Mouse (Mus musculus) liver, embryonic 15.5 days (tissue): Measurements from ENCODE around the gene Cdh3. TPM values are rescaled to one million over a fixed set of nuclear protein-coding genes. Genes with fewer than 3 reads are reported as not detected.

Experiments used
- ATAC-seq: fragments of 200-750 bp; cut with Nextera tagmentation; 2 replicates; pipeline ENCODE4 v1.8.0; 2017; ENCODE audit warnings: moderate number of reproducible peaks, mild to moderate bottlenecking, moderate library complexity; ENCODE audit not compliant: insufficient read depth
- H3K27ac ChIP-seq: fragments of 300-500 bp; sonication (generic); replicated peaks from 2 replicates; pipeline ENCODE4 v1.5.1; 2015; ENCODE audit warnings: mild to moderate bottlenecking, inconsistent platforms
- H3K27me3 ChIP-seq: fragments of 300-500 bp; sonication (generic); 2 replicates; pipeline ENCODE4 v1.6.1; 2015; ENCODE audit warnings: mild to moderate bottlenecking, inconsistent platforms
- H3K36me3 ChIP-seq: fragments of 300-500 bp; sonication (generic); replicated peaks from 2 replicates; pipeline ENCODE4 v1.6.1; 2015; ENCODE audit warnings: moderate library complexity, mild to moderate bottlenecking, inconsistent platforms
- H3K4me1 ChIP-seq: fragments of 300-500 bp; sonication (generic); replicated peaks from 2 replicates; pipeline ENCODE4 v1.6.1; 2015; ENCODE audit warnings: inconsistent platforms
- H3K4me2 ChIP-seq: fragments of 300-500 bp; sonication (generic); 2 replicates; pipeline ENCODE4 v1.6.1; 2015; ENCODE audit warnings: moderate library complexity, mild to moderate bottlenecking, inconsistent platforms
- H3K4me3 ChIP-seq: fragments of 300-500 bp; sonication (generic); replicated peaks from 2 replicates; pipeline ENCODE4 v1.5.1; 2015; ENCODE audit warnings: mild to moderate bottlenecking, inconsistent platforms
- H3K9ac ChIP-seq: fragments of 300-500 bp; sonication (generic); 2 replicates; pipeline ENCODE4 v1.6.1; 2015; ENCODE audit warnings: moderate library complexity, mild to moderate bottlenecking, inconsistent platforms
- H3K9me3 ChIP-seq: fragments of 300-500 bp; sonication (generic); replicated peaks from 2 replicates; pipeline ENCODE4 v1.6.1; 2016; ENCODE audit warnings: inconsistent platforms
- WGBS: fragments of 180-500 bp; shearing (Covaris S2); methylation state at CpG from one replicate; pipeline ENCODE4 v1.1.7; 2015; ENCODE audit warnings: mixed read lengths; ENCODE audit not compliant: insufficient replicate concordance; 5-methylcytosine and 5-hydroxymethylcytosine counted together
- polyA plus RNA-seq: library from polyadenylated mRNA; unstranded; fragments of >200 nt; fragmentation: Nextera tagmentation; extraction: Ambion mirVana; gene quantifications from 2 replicates; pipeline ENCODE4 v1.2.1, GENCODE M21; 2015

Gene Cdh3
- polyA plus RNA-seq, 1 experiment from 2014 or later = 1.3 TPM

DNA sequence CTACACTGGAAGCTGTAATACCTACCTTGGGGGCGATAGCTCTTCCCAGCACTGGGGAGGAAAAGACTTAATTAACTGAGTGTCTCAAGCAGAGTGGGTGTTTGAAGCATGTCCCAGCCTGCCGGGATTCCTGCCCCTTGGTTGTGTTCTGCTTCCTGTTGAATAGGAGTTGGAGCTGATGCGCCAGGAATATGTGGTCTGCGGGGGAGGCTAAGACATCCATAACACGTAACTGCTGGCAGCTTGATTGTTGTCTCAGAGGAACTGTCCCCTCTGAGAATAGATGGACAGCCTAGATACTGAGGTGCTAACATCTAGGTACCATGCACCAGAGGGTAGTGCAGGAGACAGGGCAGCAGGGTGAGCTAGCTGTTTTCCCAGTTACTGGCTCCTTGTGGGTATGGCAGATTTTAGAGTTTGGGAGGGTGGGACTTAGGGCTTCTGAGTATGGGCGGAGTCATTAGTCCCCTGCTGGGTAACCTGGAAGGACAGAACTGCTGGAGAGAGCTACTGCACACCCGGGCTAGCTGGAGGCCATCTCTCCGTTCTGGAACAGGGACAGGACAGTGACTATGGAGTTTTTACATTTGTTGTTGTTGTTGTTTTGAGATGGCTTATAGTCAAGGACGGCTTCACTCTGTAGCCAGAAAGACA is 18.0 kb downstream of the Cdh3 start:
- ATAC-seq = no peak
- WGBS = 66% methylated on average over 9 of the region's 9 CpGs
- no peak overlapping the region for H3K4me3 ChIP-seq

DNA sequence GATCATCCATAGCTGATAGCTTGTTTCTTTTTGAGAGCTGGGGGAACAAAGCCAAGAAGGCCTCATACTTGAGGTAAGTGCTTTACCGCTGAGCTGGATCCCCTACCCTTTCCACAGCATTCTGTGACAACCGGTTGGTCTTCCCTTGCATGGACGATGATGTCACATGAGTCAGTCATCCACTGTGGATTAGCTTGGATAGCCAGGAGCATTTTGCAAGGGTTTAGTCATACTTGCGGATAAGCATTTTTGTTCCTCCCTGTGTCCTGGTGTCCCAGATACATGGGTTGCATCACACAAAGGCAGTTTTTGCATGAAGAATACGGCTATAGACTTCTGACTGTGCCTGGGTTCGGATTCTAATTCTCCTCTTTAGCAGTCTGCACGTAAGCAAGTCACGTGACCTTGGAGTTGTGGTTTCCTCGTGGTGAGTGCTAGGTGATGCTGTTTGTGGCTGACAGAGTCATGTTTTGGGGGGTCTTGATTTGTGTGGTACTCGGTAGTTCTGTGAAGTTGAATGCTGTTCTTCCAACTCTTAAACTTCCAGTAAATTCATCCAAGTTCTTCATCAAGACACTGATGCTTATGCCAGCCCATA is 19.3 kb downstream of the Cdh3 start:
- Histone ChIP-seq H3K9ac (no peak overlapping the region), H3K27ac (no peak overlapping the region), H3K36me3 (no peaks in the 10 kb centered on the region), H3K4me1 (no peaks in the 10 kb centered on the region), H3K27me3 (no peaks in the 10 kb centered on the region), H3K4me3 (no peak overlapping the region), H3K9me3 (no peaks in the 10 kb centered on the region), H3K4me2 (no peak overlapping the region)
- WGBS = 70% methylated on average over 10 of the region's 10 CpGs
- no peak for ATAC-seq

More for the DNA sequence above, 18.0 kb downstream of the Cdh3 start:
- H3K27ac ChIP-seq = no peak overlapping the region
- no peaks in the 10 kb centered on the region for H3K9me3 ChIP-seq
- H3K27me3 ChIP-seq = no peaks in the 10 kb centered on the region
- no peak overlapping the region for H3K4me2 ChIP-seq
- H3K4me1 ChIP-seq = no peaks in the 10 kb centered on the region
- no peak overlapping the region for H3K9ac ChIP-seq
- H3K36me3 ChIP-seq = no peaks in the 10 kb centered on the region

DNA sequence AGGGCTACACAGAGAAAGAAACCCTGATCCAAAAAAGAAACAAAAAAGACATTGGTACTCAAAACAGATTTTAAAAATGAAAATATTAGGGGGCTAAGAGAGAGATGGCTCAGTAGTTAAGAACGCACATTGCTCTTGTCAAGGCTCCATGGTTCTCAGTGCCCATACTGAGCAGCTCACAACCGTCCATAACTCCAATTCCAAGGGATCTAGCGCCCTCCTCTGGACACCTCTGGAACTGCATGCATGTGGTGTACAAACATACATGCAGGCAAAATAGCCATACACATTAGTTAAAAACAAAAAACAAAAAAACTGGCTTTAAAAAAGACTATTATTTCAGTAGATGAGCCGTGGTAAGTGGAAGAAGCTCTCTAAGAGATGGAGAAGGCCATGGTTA is 19.9 kb downstream of the Cdh3 start:
- H3K4me2 ChIP-seq = no peak overlapping the region
- H3K4me1 ChIP-seq = no peaks in the 10 kb centered on the region
- H3K9me3 ChIP-seq = no peaks in the 10 kb centered on the region
- no peak overlapping the region for H3K4me3 ChIP-seq
- H3K36me3 ChIP-seq = no peaks in the 10 kb centered on the region
- no peak for ATAC-seq
- 51% methylated on average over 4 of the region's 4 CpGs for WGBS
- no peaks in the 10 kb centered on the region for H3K27me3 ChIP-seq
- no peak overlapping the region for H3K27ac ChIP-seq
- no peak overlapping the region for H3K9ac ChIP-seq

DNA sequence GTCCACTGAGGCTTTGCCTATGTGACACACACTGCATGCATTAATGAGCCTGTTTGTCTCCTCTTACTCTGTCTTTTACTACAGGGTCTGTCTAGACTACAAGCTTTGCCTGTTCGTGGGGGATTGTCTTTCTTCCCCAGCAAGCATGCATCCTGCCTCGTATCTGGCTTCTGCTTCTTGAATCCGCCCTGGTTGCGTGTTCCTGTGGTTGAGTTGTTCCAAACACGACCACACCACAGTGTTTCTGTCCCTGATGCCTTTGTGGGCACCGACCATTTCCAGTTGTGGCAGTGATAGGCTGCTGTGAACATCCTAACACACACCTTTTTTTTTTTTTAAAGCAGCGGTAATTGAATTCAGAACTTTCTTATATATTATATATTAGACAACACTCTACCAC is 23.0 kb downstream of the Cdh3 start:
- ATAC-seq = no peak
- 44% methylated on average over 7 of the region's 7 CpGs for WGBS

DNA sequence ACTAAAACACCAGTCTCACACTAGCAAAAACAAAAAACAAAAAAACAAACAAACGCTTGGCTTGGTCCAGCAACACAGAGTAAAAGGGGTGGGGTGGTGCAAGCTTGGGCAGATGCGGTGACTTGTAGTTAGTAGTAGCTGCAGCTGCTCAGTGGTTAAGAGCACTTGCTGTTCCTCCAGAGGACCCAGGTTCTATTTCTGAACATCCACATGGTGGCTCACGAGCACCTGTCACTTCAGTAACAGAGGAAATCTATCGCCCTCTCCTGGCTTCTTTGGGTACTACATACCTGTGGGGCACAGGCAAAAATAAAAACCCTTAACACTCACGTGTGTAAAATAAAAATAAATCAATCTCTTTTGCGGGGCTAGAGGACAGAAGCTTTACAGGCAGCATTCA is 23.8 kb downstream of the Cdh3 start:
- Histone ChIP-seq H3K36me3 (no peaks in the 10 kb centered on the region), H3K27ac (no peak overlapping the region), H3K4me2 (no peak overlapping the region), H3K9me3 (no peaks in the 10 kb centered on the region), H3K9ac (no peak overlapping the region), H3K4me1 (no peaks in the 10 kb centered on the region), H3K27me3 (no peaks in the 10 kb centered on the region), H3K4me3 (no peak overlapping the region)
- ATAC-seq = no peak
- WGBS = 32% methylated on average over 6 of the region's 6 CpGs

More for the DNA sequence above, 23.0 kb downstream of the Cdh3 start:
- H3K4me1 ChIP-seq = no peaks in the 10 kb centered on the region
- no peak overlapping the region for H3K9ac ChIP-seq
- no peak overlapping the region for H3K4me2 ChIP-seq
- no peak overlapping the region for H3K4me3 ChIP-seq
- no peaks in the 10 kb centered on the region for H3K9me3 ChIP-seq
- H3K27me3 ChIP-seq = no peaks in the 10 kb centered on the region
- no peak overlapping the region for H3K27ac ChIP-seq
- H3K36me3 ChIP-seq = no peaks in the 10 kb centered on the region

DNA sequence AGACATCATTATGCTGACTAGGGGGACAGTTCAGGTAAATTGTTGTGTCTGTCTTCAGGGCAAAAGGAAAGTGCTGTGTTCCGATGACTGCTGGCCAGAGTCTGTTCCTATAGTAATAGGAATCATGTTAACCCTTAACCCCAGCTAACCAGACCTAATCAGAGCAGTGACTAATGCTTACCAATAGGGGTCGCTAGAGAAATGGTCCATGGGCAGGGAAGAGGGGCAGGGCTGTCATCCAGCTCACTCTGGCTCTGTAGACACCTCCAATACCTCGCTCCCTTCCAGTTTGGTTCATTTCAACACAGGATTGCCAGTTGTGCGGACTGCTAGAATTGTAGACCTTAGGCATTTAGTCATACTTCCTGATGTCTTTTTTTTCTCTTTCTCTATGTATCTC is 24.8 kb downstream of the Cdh3 start:
- Histone ChIP-seq H3K9me3 (no peaks in the 10 kb centered on the region), H3K36me3 (no peaks in the 10 kb centered on the region), H3K4me1 (no peaks in the 10 kb centered on the region), H3K27me3 (no peaks in the 10 kb centered on the region), H3K4me2 (no peak overlapping the region), H3K27ac (no peak overlapping the region), H3K4me3 (no peak overlapping the region), H3K9ac (no peak overlapping the region)
- WGBS = 54% methylated on average over 4 of the region's 4 CpGs
- no peak for ATAC-seq

DNA sequence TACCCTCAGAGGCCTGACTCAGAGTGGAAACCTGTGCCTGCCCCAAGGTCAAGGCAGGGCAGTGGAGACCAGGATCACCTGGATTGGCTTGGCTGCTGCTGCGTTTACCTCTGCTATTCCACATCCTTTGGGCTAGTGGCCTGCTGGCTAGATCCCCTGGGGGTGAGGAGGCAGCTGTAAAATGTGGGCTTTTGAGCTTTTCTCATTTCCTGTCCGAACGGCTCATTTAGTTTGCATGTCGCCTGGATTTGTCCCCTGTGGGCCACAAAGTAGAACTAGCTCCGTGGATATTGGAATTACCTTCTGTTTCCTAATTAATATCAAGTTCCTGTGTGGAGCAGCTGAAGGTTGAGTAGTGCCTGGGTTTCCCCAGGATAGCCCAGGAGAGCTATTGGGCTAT is 28.5 kb downstream of the Cdh3 start:
- no peaks in the 10 kb centered on the region for H3K9me3 ChIP-seq
- H3K9ac ChIP-seq = no peak overlapping the region
- no peaks in the 10 kb centered on the region for H3K36me3 ChIP-seq
- no peak overlapping the region for H3K4me3 ChIP-seq
- H3K27me3 ChIP-seq = no peaks in the 10 kb centered on the region
- H3K4me2 ChIP-seq = no peak overlapping the region
- no peak overlapping the region for H3K27ac ChIP-seq
- ATAC-seq = no peak
- 59% methylated on average over 5 of the region's 5 CpGs for WGBS
- H3K4me1 ChIP-seq = no peaks in the 10 kb centered on the region

DNA sequence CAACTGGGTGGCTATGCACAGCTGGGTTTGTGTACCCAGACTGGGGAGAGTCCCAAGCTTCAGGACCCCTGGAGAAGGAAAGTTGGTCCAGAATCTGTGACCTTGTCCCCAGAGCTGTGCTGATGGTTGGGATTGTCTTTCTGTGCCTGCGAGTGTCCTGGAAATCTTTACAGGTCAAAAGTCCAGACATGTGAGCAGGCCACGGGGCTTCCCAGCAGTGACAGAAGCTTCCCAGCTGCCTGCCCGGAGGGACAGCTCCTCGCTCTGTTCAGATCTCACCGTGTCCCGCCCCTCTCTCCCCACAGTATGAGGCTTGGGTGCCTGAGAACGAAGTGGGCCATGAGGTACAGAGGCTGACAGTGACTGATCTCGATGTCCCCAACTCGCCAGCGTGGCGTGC is 30.3 kb downstream of the Cdh3 start:
- Histone ChIP-seq H3K36me3 (no peaks in the 10 kb centered on the region), H3K9ac (no peak overlapping the region), H3K27me3 (no peaks in the 10 kb centered on the region), H3K9me3 (no peaks in the 10 kb centered on the region), H3K27ac (no peak overlapping the region), H3K4me3 (no peak overlapping the region), H3K4me1 (no peaks in the 10 kb centered on the region), H3K4me2 (no peak overlapping the region)
- ATAC-seq = no peak
- 67% methylated on average over 11 of the region's 11 CpGs for WGBS

DNA sequence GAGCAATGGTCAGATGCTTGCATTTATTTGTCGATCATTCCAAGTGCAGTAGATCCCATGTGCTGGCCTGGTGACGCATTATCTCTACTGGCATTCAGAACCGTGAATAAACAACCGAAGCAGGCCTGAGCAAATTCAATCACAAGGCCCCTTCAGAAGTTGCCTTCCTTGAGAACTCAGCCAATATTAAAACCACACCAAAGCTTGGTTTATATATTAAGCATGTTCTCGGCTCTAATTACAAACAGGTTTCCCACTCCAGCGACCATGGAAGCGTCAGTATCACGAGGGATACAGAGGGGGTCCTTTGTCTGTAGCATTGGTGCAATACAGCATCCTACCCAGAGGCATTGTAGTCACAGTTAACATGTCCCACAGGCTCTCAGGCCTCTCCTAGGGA is 32.4 kb downstream of the Cdh3 start:
- no peak for ATAC-seq
- H3K4me3 ChIP-seq = no peak overlapping the region
- WGBS = 65% methylated on average over 8 of the region's 8 CpGs

DNA sequence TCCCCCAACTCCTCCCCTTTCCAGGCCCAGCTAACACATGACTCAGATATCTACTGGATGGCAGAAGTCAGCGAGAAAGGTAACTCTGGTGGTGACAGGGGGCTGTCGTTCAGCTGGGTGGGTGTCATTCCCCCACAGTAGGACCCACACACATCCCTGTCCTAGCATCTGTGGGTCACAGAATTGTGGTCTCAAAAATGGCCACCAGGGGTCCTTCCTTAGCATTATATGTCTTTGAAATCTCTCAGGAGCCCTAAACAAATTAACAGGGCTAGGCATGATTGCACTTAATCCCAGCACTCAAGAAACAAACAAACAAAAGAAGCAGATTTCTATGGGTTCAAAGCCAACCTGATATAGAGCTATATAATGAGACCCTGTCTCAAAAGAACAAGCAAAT is 34.5 kb downstream of the Cdh3 start:
- Histone ChIP-seq H3K9me3 (no peaks in the 10 kb centered on the region), H3K27ac (no peak overlapping the region), H3K4me3 (no peak overlapping the region), H3K9ac (no peak overlapping the region), H3K4me2 (no peak overlapping the region), H3K36me3 (no peaks in the 10 kb centered on the region), H3K4me1 (no peaks in the 10 kb centered on the region), H3K27me3 (no peaks in the 10 kb centered on the region)
- ATAC-seq = no peak
- 40% methylated on average over 2 of the region's 2 CpGs for WGBS

More for the DNA sequence above, 32.4 kb downstream of the Cdh3 start:
- no peaks in the 10 kb centered on the region for H3K27me3 ChIP-seq
- H3K36me3 ChIP-seq = no peaks in the 10 kb centered on the region
- no peak overlapping the region for H3K9ac ChIP-seq
- H3K4me2 ChIP-seq = no peak overlapping the region
- H3K4me1 ChIP-seq = no peaks in the 10 kb centered on the region
- H3K9me3 ChIP-seq = no peaks in the 10 kb centered on the region
- no peak overlapping the region for H3K27ac ChIP-seq

DNA sequence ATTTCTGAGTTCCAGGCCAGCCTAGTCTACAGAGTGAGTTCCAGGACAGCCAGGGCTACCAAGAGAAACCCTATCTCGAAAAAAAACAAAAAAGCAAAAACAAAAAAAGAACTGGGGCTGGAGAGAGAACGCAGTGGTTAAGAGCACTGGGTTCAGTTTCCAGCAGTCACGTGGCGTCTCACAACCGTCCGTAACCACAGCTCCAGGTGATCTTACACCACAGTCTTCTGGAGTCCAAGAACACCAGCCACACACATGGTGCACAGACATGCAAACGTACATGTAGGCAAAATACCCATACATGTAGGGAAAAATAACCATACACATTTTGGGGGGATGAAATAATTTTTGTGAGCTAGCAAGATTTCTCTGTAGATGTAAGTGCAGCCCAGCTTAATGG is 36.1 kb downstream of the Cdh3 start:
- Histone ChIP-seq H3K4me2 (no peak overlapping the region), H3K4me1 (no peaks in the 10 kb centered on the region), H3K36me3 (no peaks in the 10 kb centered on the region), H3K27me3 (no peaks in the 10 kb centered on the region), H3K4me3 (no peak overlapping the region), H3K27ac (no peak overlapping the region), H3K9ac (no peak overlapping the region), H3K9me3 (no peaks in the 10 kb centered on the region)
- WGBS = 54% methylated on average over 7 of the region's 7 CpGs
- ATAC-seq = no peak
